Mouse (Mus musculus) E14TG2a.4 (cell line): ENCODE results near the gene Arih2.

Experiments
- CTCF ChIP-seq: conservative IDR thresholded peaks from 2 replicates; pipeline ENCODE4 v1.5.1; 2014; ENCODE audit warnings: low read length
- NANOG ChIP-seq: IDR thresholded peaks from 2 replicates; pipeline ENCODE4 v1.6.1; 2014; ENCODE audit warnings: borderline replicate concordance, low read length, mixed read lengths
- POU5F1 ChIP-seq: IDR thresholded peaks from 2 replicates; pipeline ENCODE4 v1.6.1; 2014; ENCODE audit warnings: low read length, borderline replicate concordance

GRCm38 (mm10) chr9:108563671-108564070 lies 85.5 kb downstream of the Arih2 start:
- TF ChIP-seq CTCF (no peak), POU5F1 (no peak), NANOG (no peak)
